Mouse (Mus musculus) bone marrow macrophage, adult 2 months (primary cell): ENCODE measurements around the gene Capn13.

Experiments used
- CTCF ChIP-seq: IDR thresholded peaks from 2 replicates; pipeline ENCODE4 v1.5.1; 2012; ENCODE audit warnings: low read depth, mild to moderate bottlenecking, low read length, moderate library complexity
- POLR2A ChIP-seq: IDR thresholded peaks from 2 replicates; pipeline ENCODE4 v1.6.1; 2012; ENCODE audit warnings: mild to moderate bottlenecking, low read depth, low read length, borderline replicate concordance

GRCm38 (mm10) chr17:73314786-73315185 lies 85.9 kb downstream of the Capn13 start:
- TF ChIP-seq POLR2A (no peak), CTCF (no peak)
